Comparison of ENCODE assay signal across 11 mouse cellular contexts in genomic region chr19:38587559-38587958, GRCm38 (mm10).
DNase-seq lines count a peak whose midpoint lies in the region; ATAC-seq and TF ChIP-seq lines count a peak whose summit lies in the region.
"Had no signal": no experiment of that assay in that cellular context is flagged by ENCODE, and none has a peak within 500 bp of the region (broad histone marks: within the 10 kb centered on the region; RNA-seq: fewer than 3 reads in every experiment).

No protein-coding gene starts in this region.

- H3K36me3 ChIP-seq in forebrain, embryonic 13.5 days (ENCODE audit: poor library complexity, severe bottlenecking), result no peaks in the 10 kb centered on the region
- no peaks in the 10 kb centered on the region for H3K36me3 ChIP-seq in forebrain, postnatal 0 days (ENCODE audit: insufficient read depth)
- no peaks in the 10 kb centered on the region for H3K36me3 ChIP-seq in lung, embryonic 15.5 days
- no peaks in the 10 kb centered on the region for H3K36me3 ChIP-seq in heart, embryonic 12.5 days
- H3K36me3 ChIP-seq: neural tube, embryonic 12.5 days had no signal

- peak; percentile 59; the same call in 1 of the 2 replicates for ATAC-seq in forebrain, embryonic 13.5 days
- ATAC-seq in forebrain, postnatal 0 days, result no peak
- peak; percentile 55; the same call in 1 of the 2 replicates for ATAC-seq in lung, embryonic 15.5 days (ENCODE audit: borderline replicate concordance, extremely low read depth, low FRiP score, low TSS enrichment)
- 0 out of 2 replicates have a peak, but pooled peaks have one; percentile 55 for ATAC-seq in heart, embryonic 12.5 days (ENCODE audit: insufficient number of reproducible peaks, low FRiP score)
- ATAC-seq in megakaryocyte progenitor cell, adult 5-6 weeks (replicated peaks; ENCODE audit: poor library complexity), result peak; percentile 55

- no peak for DNase-seq in forebrain, postnatal 0 days
- no peak for DNase-seq in lung, postnatal 10 days
- DNase-seq in cerebellum, adult 11 months, result no peak
- DNase-seq in frontal cortex, adult 2 months (ENCODE audit: extremely low spot score in 1 of 2, low spot score in 1 of 2), result no peak
- DNase-seq: cerebellum, adult 2 months had no signal

- H3K27ac ChIP-seq in forebrain, embryonic 13.5 days, result no peak overlapping the region
- no peak overlapping the region for H3K27ac ChIP-seq in forebrain, postnatal 0 days (ENCODE audit: low read depth, low read length)
- H3K27ac ChIP-seq in lung, embryonic 15.5 days, result no peak overlapping the region
- peak overlapping the region; percentile 74 for H3K27ac ChIP-seq in heart, embryonic 12.5 days (ENCODE audit: poor library complexity, severe bottlenecking)
- H3K27ac ChIP-seq: liver, embryonic 14.5 days; neural tube, embryonic 12.5 days had no signal

- no peaks in the 10 kb centered on the region for H3K9me3 ChIP-seq in forebrain, embryonic 13.5 days (replicated peaks)
- H3K9me3 ChIP-seq in forebrain, postnatal 0 days (ENCODE audit: low read length), result no peaks in the 10 kb centered on the region
- no peaks in the 10 kb centered on the region for H3K9me3 ChIP-seq in lung, embryonic 15.5 days
- H3K9me3 ChIP-seq in heart, embryonic 12.5 days (replicated peaks), result no peaks in the 10 kb centered on the region
- H3K9me3 ChIP-seq: neural tube, embryonic 12.5 days had no signal

- no peak overlapping the region for H3K4me2 ChIP-seq in forebrain, embryonic 13.5 days
- no peak overlapping the region for H3K4me2 ChIP-seq in forebrain, postnatal 0 days (ENCODE audit: low read depth)
- no peak overlapping the region for H3K4me2 ChIP-seq in lung, embryonic 15.5 days
- H3K4me2 ChIP-seq in heart, embryonic 12.5 days, result peak overlapping the region; percentile 35; the same call in 1 of the 2 replicates
- H3K4me2 ChIP-seq: neural tube, embryonic 12.5 days had no signal

- no peak overlapping the region for H3K4me3 ChIP-seq in forebrain, embryonic 13.5 days
- no peak overlapping the region for H3K4me3 ChIP-seq in forebrain, postnatal 0 days (ENCODE audit: low read depth, low read length)
- H3K4me3 ChIP-seq in lung, embryonic 15.5 days, result no peak overlapping the region
- no peak overlapping the region for H3K4me3 ChIP-seq in heart, embryonic 12.5 days
- H3K4me3 ChIP-seq: neural tube, embryonic 12.5 days had no signal

- TF ChIP-seq CTCF in forebrain, postnatal 0 days (IDR thresholded peaks at IDR 0.05; ENCODE audit: low read depth), result no peak

- peaks cover 12% of the 10 kb centered on the region for H3K4me1 ChIP-seq in forebrain, embryonic 13.5 days
- H3K4me1 ChIP-seq in forebrain, postnatal 0 days (ENCODE audit: insufficient read depth), result 0 out of 2 replicates have a peak, but pooled peaks cover 4% of the 10 kb centered on the region
- H3K4me1 ChIP-seq in lung, embryonic 15.5 days, result peaks cover 26% of the 10 kb centered on the region
- peaks cover 47% of the 10 kb centered on the region for H3K4me1 ChIP-seq in heart, embryonic 12.5 days (replicated peaks)

- H3K27me3 ChIP-seq in forebrain, embryonic 13.5 days, result no peaks in the 10 kb centered on the region
- H3K27me3 ChIP-seq in forebrain, postnatal 0 days (ENCODE audit: insufficient read depth, low read length), result no peaks in the 10 kb centered on the region
- no peaks in the 10 kb centered on the region for H3K27me3 ChIP-seq in lung, embryonic 15.5 days
- H3K27me3 ChIP-seq in heart, embryonic 12.5 days (replicated peaks), result no peaks in the 10 kb centered on the region
- H3K27me3 ChIP-seq: neural tube, embryonic 12.5 days had no signal

- H3K9ac ChIP-seq in forebrain, embryonic 13.5 days, result no peak overlapping the region
- H3K9ac ChIP-seq in forebrain, postnatal 0 days, result no peak overlapping the region
- no peak overlapping the region for H3K9ac ChIP-seq in lung, embryonic 15.5 days
- H3K9ac ChIP-seq in heart, embryonic 12.5 days, result no peak overlapping the region
- H3K9ac ChIP-seq: liver, embryonic 14.5 days; neural tube, embryonic 12.5 days had no signal

- 55% methylated on average over 5 of the region's 5 CpGs for WGBS in forebrain, embryonic 13.5 days
- WGBS in forebrain, postnatal 0 days, result 39% methylated on average over 5 of the region's 5 CpGs
- WGBS in lung, embryonic 15.5 days, result 12% methylated on average over 5 of the region's 5 CpGs
- 20% methylated on average over 5 of the region's 5 CpGs for WGBS in heart, embryonic 12.5 days
